Mouse (Mus musculus): ENCODE data around the gene Kdm8. TPM values are rescaled to one million over a fixed set of nuclear protein-coding genes. Genes with fewer than 3 reads are reported as not detected.
A peak's percentile ranks its signal among the peaks of the same experiment; 100 is the strongest.

Kdm8 gene
- polyA plus RNA-seq, 1 experiment from 2014 or later: 8.4 TPM

DNA sequence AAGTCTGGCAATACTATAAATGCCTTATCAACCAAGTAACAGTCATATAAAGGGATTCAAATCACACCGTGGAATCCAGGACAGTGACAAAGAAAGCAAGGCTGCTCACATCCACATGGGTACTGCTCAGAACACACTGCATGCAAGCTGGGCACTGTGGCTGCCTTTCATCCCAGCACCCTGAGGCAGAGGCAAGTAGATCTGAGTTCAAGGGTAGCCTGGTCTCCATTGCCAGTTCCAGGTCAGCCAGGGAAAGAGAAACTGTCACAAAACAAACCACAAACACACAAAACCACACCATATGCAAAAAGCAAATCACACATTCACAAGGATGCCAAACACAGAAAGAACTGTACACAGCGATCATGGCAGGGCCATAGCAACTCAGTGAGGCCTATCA, 45.2 kb downstream of the Kdm8 start:
- no peaks in the 10 kb centered on the region for H3K9me3 ChIP-seq (replicated peaks)
- ATAC-seq: no peak
- H3K9ac ChIP-seq: no peak overlapping the region
- H3K4me3 ChIP-seq: no peak overlapping the region
- H3K27me3 ChIP-seq: 0 out of 2 replicates have a peak, but pooled peaks cover 4% of the 10 kb centered on the region
- peaks cover 19% of the 10 kb centered on the region for H3K36me3 ChIP-seq (ENCODE audit: poor library complexity, severe bottlenecking)
- H3K27ac ChIP-seq: no peak overlapping the region
- no peak overlapping the region for H3K4me2 ChIP-seq
- H3K4me1 ChIP-seq: peaks cover 19% of the 10 kb centered on the region
- 96% methylated on average over 2 of the region's 2 CpGs for WGBS

DNA sequence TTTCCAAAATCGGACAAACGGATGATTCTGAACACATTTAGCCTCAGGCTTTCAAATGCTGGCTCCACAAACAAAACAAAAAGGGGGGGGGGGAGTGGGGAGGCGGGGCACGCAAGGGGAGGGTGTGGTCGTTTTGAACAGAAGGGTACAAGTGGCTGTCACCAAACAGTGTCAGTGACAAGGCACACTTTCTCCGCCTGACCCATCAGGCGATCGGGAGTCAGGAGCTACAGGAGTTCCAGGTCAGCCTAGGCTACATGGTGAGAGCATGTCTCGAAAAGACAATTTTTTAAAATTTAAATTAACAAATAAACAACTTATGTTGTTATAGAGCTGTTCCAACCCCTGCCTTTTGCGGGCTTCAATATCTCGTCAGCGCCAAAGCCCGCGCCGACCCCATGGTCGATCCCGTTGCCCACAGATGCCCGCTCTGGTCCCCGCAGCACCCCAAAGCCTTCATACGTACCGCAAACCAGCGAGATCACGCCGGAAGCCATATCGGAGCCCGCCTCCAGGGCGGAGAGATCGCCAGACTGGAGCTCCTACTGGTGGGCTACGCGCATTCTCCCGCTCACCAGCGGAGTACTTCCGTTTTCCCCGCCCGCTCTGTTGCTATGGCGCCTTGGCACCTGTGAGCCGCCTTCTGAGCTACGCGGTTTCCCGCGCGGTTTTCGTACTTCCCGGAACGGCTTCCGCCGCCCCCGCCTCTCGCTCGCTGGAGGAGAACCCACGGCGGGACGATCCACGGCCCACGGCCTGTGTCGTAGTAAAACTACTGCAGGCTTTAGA, 46.7 kb downstream of the Kdm8 start, which contains the start of gene Nsmce1:
TSS of gene Nsmce1 (minus strand) at position 650 of the 789 bp plus-strand sequence.
- H3K27me3 ChIP-seq: 0 out of 2 replicates have a peak, but pooled peaks cover 4% of the 10 kb centered on the region
- peak; percentile 99 for ATAC-seq
- peak within 1 kb of the TSS; percentile 59 for H3K4me3 ChIP-seq
- peaks cover 4% of the 10 kb centered on the region for H3K36me3 ChIP-seq (ENCODE audit: poor library complexity, severe bottlenecking)
- WGBS: under 1% methylated on average over 56 of the region's 56 CpGs
- H3K27ac ChIP-seq: peak within 1 kb of the TSS; percentile 88
- H3K4me2 ChIP-seq: peak within 1 kb of the TSS; percentile 76
- peak within 1 kb of the TSS; percentile 79 for H3K9ac ChIP-seq
- H3K9me3 ChIP-seq (replicated peaks): no peaks in the 10 kb centered on the region
- H3K4me1 ChIP-seq: peaks cover 19% of the 10 kb centered on the region

DNA sequence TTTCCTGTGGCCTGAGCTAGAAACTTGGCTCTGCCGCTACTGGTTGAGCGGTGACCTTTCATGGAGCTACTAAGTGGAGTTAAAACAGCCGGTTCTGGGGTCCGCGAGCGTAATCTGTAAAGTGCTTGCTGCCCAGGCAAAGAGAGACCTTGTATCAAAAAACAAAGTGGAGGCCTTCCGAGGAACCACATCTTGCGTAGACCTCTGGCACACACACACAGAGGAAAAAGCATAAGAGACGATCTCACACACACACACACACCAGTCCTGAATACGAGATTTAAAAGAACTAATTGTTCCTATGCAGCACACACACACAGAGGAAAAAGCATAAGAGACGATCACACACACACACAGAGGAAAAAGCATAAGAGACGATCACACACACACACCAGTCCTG, 47.3 kb downstream of the Kdm8 start:
- Histone ChIP-seq H3K9me3 (replicated peaks) (no peaks in the 10 kb centered on the region), H3K9ac (peak overlapping the region; percentile 79), H3K27me3 (0 out of 2 replicates have a peak, but pooled peaks cover 4% of the 10 kb centered on the region), H3K4me1 (peaks cover 19% of the 10 kb centered on the region), H3K4me2 (peak overlapping the region; percentile 76), H3K27ac (peak overlapping the region; percentile 88), H3K4me3 (peak overlapping the region; percentile 59), H3K36me3 (ENCODE audit: poor library complexity, severe bottlenecking) (no peaks in the 10 kb centered on the region)
- WGBS: 16% methylated on average over 12 of the region's 12 CpGs
- peak; percentile 36 for ATAC-seq

DNA sequence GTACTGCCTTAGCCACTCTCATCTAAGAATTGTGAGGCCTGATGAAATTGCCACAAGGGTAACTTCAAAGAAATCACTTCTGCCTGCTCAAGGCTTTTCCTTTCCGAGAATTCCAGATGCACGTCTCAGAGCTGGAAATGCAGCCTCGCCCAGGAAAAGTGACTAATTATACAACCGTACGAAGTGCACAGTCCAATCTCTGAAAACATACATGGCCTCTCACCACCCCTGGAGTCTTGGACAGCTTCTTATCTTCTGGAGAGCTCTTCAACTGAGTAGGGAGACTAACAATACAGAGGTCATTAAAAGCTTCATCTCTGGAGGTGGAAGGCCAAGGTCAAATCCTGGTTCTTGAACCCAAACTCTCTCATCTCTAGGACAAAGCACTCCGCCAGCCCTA, 48.1 kb downstream of the Kdm8 start:
- H3K27me3 ChIP-seq: 0 out of 2 replicates have a peak, but pooled peaks cover 4% of the 10 kb centered on the region
- H3K36me3 ChIP-seq (ENCODE audit: poor library complexity, severe bottlenecking): no peaks in the 10 kb centered on the region
- H3K4me1 ChIP-seq: peaks cover 19% of the 10 kb centered on the region
- WGBS: 90% methylated on average over 6 of the region's 6 CpGs
- no peak for ATAC-seq
- H3K4me2 ChIP-seq: no peak overlapping the region
- no peak overlapping the region for H3K27ac ChIP-seq
- H3K9me3 ChIP-seq (replicated peaks): no peaks in the 10 kb centered on the region
- H3K9ac ChIP-seq: peak overlapping the region; percentile 79; the same call in 1 of the 2 replicates
- H3K4me3 ChIP-seq: no peak overlapping the region

DNA sequence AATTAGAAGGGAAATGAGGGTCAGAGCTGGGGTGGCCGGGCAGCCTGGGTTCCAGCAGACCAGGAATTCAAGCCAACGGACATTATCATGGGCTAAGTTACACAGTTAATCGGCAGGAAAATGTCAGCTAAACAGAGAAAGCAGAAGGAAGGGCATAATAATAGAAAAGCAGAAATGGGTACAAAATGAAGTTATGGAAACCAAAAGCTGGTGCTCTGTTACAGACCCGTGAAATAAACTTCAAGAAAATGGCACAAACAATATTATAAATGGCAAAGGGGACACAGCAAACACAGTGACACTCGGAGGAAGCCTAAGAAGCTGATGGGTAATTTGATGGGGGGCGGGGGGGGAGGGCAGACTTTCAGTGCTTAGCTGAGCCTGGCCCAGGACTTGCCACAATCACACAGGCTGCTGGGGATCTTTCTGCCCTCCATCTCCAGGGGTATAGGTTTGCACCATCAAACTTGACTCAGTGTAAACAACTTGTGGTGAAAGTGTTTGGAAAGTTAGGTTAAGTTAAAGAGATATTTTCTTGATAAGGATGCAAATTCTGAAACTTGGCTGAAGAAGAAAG, 51.5 kb downstream of the Kdm8 start:
- ATAC-seq: no peak
- WGBS: 86% methylated on average over 6 of the region's 6 CpGs
- H3K27me3 ChIP-seq: 0 out of 2 replicates have a peak, but pooled peaks cover 4% of the 10 kb centered on the region

DNA sequence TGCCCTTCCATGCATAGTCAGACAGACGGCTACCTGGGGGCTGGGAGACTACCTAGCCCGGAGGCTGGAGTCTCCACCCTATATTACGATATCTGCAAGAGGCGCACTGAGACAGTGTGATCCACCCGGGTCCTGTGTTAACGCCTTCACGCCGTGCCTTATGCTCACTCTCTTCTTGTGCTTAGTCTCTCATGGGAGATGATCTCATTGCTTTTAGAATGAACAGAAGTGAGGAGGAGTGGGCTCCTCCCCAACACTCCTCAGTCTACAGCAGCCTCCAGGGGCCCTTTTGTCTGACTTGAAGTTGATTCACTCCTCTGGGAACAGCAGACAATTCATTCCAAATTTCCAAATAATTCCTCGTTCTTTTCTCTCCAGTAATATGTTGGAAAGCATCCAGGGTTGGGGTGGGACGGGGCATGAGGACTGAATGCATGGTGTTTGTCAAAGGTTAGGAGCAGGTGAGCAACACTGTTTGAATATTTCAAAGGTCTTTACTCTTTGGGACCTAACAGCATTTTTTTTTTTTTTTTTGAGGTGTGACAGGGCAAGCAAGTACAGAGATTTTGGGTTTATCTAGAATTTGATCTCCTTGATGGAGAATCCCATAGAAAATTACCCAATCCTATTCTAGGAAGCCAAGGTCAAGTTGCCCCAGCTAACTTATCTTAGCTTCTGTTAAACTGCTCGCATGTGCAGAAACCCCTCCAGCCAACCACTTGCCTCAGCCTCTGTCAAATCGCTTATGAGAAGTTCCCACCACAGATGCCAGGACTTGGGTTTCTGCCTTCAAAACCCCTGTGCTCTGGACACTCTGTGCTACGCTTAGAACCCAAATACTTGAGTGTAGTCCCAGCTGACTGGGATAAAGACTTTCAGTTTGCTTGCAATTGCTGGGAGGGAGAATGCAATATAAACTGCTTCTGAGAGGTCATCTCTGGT, 55.7 kb downstream of the Kdm8 start:
- Histone ChIP-seq H3K4me1 (no peaks in the 10 kb centered on the region; the same call in 1 of the 2 replicates), H3K9me3 (replicated peaks) (no peaks in the 10 kb centered on the region), H3K27ac (no peak overlapping the region), H3K27me3 (no peaks in the 10 kb centered on the region), H3K4me2 (no peak overlapping the region), H3K9ac (no peak overlapping the region), H3K36me3 (ENCODE audit: poor library complexity, severe bottlenecking) (no peaks in the 10 kb centered on the region), H3K4me3 (no peak overlapping the region)
- no peak; the same call in 1 of the 2 replicates for ATAC-seq
- 73% methylated on average over 13 of the region's 13 CpGs for WGBS

More for the DNA sequence above, 51.5 kb downstream of the Kdm8 start:
- no peak overlapping the region for H3K27ac ChIP-seq
- H3K4me1 ChIP-seq: peaks cover 6% of the 10 kb centered on the region
- no peaks in the 10 kb centered on the region for H3K36me3 ChIP-seq (ENCODE audit: poor library complexity, severe bottlenecking)
- no peak overlapping the region for H3K9ac ChIP-seq
- no peak overlapping the region for H3K4me2 ChIP-seq
- no peaks in the 10 kb centered on the region for H3K9me3 ChIP-seq (replicated peaks)
- no peak overlapping the region for H3K4me3 ChIP-seq

DNA sequence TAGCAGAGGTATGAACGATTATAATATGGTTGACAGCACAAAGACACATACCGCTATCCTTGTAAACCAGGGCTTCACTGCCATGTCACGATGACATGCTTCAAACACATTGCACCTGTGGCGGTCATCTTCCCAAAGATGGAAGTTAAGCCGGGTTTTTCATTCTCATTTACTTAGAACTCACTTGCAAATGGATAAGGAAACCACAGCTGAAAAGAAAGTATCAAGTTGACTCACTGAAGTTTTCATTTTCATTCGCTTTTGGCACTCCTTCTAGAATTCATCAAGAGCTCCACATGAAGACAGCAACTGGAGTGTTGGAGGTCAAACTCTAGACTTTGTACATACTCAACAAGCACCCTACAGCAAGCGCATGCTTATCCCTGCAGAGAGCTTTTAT, 56.4 kb downstream of the Kdm8 start:
- Histone ChIP-seq H3K27me3 (no peaks in the 10 kb centered on the region), H3K4me3 (no peak overlapping the region), H3K27ac (no peak overlapping the region), H3K4me2 (no peak overlapping the region), H3K4me1 (no peaks in the 10 kb centered on the region; the same call in 1 of the 2 replicates), H3K9me3 (replicated peaks) (no peaks in the 10 kb centered on the region), H3K36me3 (ENCODE audit: poor library complexity, severe bottlenecking) (no peaks in the 10 kb centered on the region), H3K9ac (no peak overlapping the region)
- no peak for ATAC-seq
- WGBS: 92% methylated on average over 7 of the region's 7 CpGs

DNA sequence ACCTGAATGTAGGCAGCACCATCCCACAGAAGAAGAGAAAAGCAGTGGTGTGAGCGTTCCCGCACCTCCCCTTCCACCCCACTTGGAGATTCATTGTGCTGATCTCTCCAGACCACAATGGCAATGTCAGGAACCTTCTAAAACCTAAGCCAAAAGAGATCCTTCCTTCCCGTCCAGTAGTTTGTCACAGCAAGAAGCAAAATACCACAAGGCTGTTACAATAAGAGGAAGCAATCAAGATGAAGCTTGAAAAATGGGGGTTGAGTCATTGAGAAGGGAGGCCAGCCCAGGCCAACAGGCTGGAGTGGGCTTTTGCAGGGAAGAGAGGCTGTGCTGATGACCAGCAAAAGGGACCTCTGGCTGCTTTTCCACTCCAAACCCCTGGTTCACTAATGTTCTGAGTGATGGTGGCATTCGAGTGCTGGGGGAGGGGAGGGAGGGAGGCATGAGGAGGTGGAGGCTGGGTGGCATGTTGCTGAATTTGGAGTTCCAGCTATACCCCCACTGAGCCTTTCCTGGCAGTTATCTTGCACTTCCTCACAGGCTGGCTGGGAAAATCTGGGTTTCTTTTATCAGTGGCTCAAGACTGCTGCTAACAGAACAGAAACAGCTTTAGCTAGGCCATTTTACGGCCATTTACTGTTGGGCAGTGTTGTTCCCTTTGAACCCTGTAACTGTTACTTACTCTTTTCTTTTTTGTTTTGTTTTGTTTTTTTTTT, 59.1 kb downstream of the Kdm8 start:
- WGBS: 85% methylated on average over 5 of the region's 5 CpGs
- H3K27ac ChIP-seq: no peak overlapping the region

DNA sequence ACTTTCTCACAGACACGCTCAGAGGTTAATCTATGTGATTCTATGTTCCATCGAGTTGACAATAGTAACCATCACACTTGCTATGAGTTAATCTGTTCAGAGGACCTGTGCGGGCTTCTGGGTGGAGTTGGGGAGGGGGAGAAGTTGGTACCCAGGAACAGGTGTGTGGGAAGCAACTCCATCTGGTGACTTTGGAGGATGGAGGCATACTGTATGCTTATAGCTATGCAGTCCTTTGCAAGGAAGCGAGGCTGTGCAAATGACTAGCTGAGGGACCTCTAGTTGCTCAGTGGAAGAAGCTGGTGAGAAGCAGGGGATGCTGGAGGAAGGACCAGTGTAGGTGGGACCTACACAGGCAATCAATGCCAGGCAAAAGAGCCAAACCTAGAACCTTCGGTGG, 60.1 kb downstream of the Kdm8 start:
- Histone ChIP-seq H3K4me3 (no peak overlapping the region), H3K4me2 (no peak overlapping the region), H3K4me1 (no peaks in the 10 kb centered on the region; the same call in 1 of the 2 replicates), H3K9ac (no peak overlapping the region), H3K27ac (no peak overlapping the region), H3K27me3 (no peaks in the 10 kb centered on the region), H3K9me3 (replicated peaks) (no peaks in the 10 kb centered on the region), H3K36me3 (ENCODE audit: poor library complexity, severe bottlenecking) (no peaks in the 10 kb centered on the region)
- WGBS: 86% methylated on average over 5 of the region's 5 CpGs
- no peak for ATAC-seq

More for the DNA sequence above, 59.1 kb downstream of the Kdm8 start:
- Histone ChIP-seq H3K9ac (no peak overlapping the region), H3K4me1 (no peaks in the 10 kb centered on the region; the same call in 1 of the 2 replicates), H3K4me2 (no peak overlapping the region), H3K4me3 (no peak overlapping the region), H3K9me3 (replicated peaks) (no peaks in the 10 kb centered on the region), H3K36me3 (ENCODE audit: poor library complexity, severe bottlenecking) (no peaks in the 10 kb centered on the region), H3K27me3 (no peaks in the 10 kb centered on the region)
- ATAC-seq: no peak

DNA sequence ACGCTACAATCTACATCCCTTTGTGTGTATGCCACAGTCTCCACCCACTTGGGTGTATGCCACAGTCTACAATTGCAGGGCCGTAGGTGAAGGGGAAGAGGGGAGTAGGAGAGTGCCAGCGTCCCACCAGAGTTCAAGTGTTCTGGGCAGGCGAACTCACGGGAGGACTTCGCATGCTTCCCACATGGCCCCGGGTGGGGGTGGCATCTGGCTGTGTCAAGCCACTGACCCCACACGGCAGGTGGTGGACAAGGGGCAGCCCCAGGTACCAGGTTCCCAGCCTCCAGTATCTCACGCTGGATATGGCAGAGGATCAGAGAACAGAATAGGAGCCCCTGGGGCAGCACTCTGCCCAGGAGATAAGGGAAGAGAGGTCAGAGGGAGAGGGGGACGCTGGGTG, 61.1 kb downstream of the Kdm8 start:
- Histone ChIP-seq H3K27me3 (no peaks in the 10 kb centered on the region), H3K9me3 (replicated peaks) (no peaks in the 10 kb centered on the region), H3K4me2 (no peak overlapping the region), H3K4me3 (no peak overlapping the region), H3K9ac (no peak overlapping the region), H3K27ac (no peak overlapping the region), H3K4me1 (no peaks in the 10 kb centered on the region), H3K36me3 (ENCODE audit: poor library complexity, severe bottlenecking) (no peaks in the 10 kb centered on the region)
- 83% methylated on average over 10 of the region's 10 CpGs for WGBS
- no peak for ATAC-seq

DNA sequence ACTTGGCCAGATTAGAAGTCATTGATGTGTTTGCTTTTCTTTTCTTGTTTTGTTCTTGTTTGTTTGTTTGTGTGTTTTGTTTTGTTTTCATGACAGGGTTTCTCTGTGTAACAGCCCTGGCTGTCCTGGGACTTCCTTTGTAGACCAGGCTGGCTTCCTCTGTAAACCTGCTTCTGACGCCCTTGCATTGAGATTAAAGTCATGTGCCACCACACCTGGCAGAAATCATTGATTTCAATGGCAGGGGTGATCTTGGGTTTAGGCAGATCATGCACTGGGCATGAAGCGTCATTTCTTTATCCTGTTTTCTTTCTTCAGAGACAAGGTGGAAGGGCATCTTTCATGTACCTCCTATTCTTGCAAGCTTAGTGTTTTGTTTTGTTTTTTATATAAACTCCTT, 62.8 kb downstream of the Kdm8 start:
- Histone ChIP-seq H3K36me3 (ENCODE audit: poor library complexity, severe bottlenecking) (no peaks in the 10 kb centered on the region), H3K4me2 (no peak overlapping the region), H3K27me3 (no peaks in the 10 kb centered on the region), H3K4me1 (no peaks in the 10 kb centered on the region), H3K9me3 (replicated peaks) (no peaks in the 10 kb centered on the region), H3K4me3 (no peak overlapping the region), H3K27ac (no peak overlapping the region), H3K9ac (no peak overlapping the region)
- 86% methylated on average over 2 of the region's 2 CpGs for WGBS
- no peak for ATAC-seq

All from forebrain, embryonic 13.5 days (tissue).